Comparison of ENCODE assay signal across 8 mouse cellular contexts in the genomic region with DNA sequence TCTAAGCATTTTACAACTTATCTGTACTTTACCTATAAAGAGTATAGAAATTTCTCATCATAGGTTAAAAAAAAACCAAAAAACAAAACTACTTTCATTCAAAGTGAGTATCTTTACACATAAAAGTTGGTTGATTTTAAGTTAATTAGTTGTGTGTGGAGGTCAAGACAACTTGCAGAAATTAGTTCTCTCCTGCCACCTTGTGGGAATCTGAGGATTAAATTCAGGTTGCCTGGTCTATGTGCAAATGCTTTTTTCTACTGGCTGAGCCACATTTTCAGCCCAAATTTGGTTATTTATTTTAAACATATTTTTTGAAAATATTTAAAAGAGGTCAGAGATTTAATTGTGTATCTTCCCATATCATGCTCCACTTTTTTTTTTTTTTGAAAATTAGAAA. TPM values are rescaled to one million over a fixed set of nuclear protein-coding genes. Genes with fewer than 3 reads are reported as not detected.
DNase-seq lines count a peak whose midpoint lies in the region; ATAC-seq lines count a peak whose summit lies in the region.

No protein-coding gene starts in this region.

- intact Hi-C loops in heart, postnatal 10 days (cut with DNase I): loop anchor here (1.0 kb wide), 1 partner anchor 62 kb away; no protein-coding TSS in a partner anchor

- no peak for ATAC-seq in monocyte, adult 5-6 weeks (replicated peaks; ENCODE audit: insufficient number of reproducible peaks, low FRiP score, low TSS enrichment, poor library complexity, severe bottlenecking)

- peak; percentile 45 to 65 for DNase-seq in heart, postnatal 10 days
- no peak for DNase-seq in heart, adult 11 months
- peak; percentile 7 to 32 for DNase-seq in right cerebral cortex, adult 2 months (ENCODE audit: low spot score in 2 of 2)
- DNase-seq in right cerebral cortex, postnatal 14 days: no peak
- DNase-seq in ZHBTc4 (ENCODE audit: low read depth, low spot score): peak; percentile 29
- peak; percentile 19 for DNase-seq in lung, postnatal 14 days
- DNase-seq in neural tube, embryonic 10.5 days (ENCODE audit: extremely low spot score, low spot score): no peak

RNA-seq across cellular contexts. Expression of a gene that starts 35.6 kb away (rescaled TPM):
- 1 to 10 TPM; 5.2 to 5.5 TPM for total RNA-seq in heart, postnatal 10 days (2021)
- total RNA-seq in monocyte, adult 5-6 weeks (2017): 0.39 to 1.4 TPM (median 0.86 TPM) in 3 replicates

Comparison
In these comparisons a context has a peak if more than half of its experiments do, and no peak if none do; other contexts are left out.
1. DNase-seq: peak in heart, postnatal 10 days (2 of 2), right cerebral cortex, adult 2 months (2 of 2), ZHBTc4 (single experiment) and lung, postnatal 14 days (single experiment); none in heart, adult 11 months (single experiment), right cerebral cortex, postnatal 14 days (single experiment) and neural tube, embryonic 10.5 days (single experiment).